Mouse (Mus musculus) erythroblast, adult 5-6 weeks (primary cell): ENCODE data around the gene Ace. TPM values are rescaled to one million over a fixed set of nuclear protein-coding genes. Genes with fewer than 3 reads are reported as not detected.
A peak's percentile ranks its signal among the peaks of the same experiment; 100 is the strongest.

Experiments used
- ATAC-seq: replicated peaks from 2 replicates; pipeline ENCODE4 v1.8.0; 2016; ENCODE audit warnings: moderate number of reproducible peaks, mild to moderate bottlenecking, moderate TSS enrichment, inconsistent platforms; ENCODE audit not compliant: poor library complexity, low FRiP score, severe bottlenecking
- total RNA-seq, 2 experiments: library from RNA; stranded (forward) in 1 of 2; stranded (reverse) in 1 of 2; fragments of 150-400 nt in 1 of 2; fragments of 200-764, 138-1000 nt in 1 of 2; gene quantifications; 2 replicates each; pipeline versions ENCODE4 v1.2.3 to v1.2.4; 2015 to 2017; ENCODE audit warnings: low replicate concordance in 2 of 2

The Ace gene
- total RNA-seq, 2 experiments from 2014 or later = 0.96 to 2.3 TPM

- ATAC-seq = no peak
These were observed 22.7 kb upstream of the Ace start for GRCm38 (mm10) chr11:105944770-105945672.

- no peak for ATAC-seq
These were observed 21.0 kb upstream of the Ace start for GRCm38 (mm10) chr11:105946694-105947154.

- no peak for ATAC-seq
These were observed 19.5 kb upstream of the Ace start for GRCm38 (mm10) chr11:105948255-105948654.

- ATAC-seq = no peak
These were observed 17.2 kb upstream of the Ace start for GRCm38 (mm10) chr11:105950519-105950918.

DNA sequence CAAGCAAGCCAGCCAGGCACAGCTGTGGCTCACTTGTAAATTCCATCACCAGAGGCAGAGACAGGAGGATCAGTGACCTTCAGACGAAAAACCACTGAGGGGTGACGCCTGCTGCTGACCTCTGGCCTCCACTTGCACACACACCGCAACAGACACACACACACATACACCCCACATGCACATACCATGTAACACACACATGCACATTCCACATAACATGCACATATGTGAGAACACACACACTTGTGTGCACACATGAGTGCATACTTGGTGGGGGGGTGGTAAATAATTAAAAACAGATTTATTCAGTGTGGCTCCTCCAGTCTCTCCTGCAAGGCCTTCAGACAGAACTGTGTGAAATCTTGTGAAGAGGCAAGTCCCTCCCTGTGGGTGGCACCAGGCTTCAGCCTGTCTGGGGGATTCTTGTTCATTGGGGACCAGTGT lies 16.1 kb upstream of the Ace start:
- no peak for ATAC-seq

DNA sequence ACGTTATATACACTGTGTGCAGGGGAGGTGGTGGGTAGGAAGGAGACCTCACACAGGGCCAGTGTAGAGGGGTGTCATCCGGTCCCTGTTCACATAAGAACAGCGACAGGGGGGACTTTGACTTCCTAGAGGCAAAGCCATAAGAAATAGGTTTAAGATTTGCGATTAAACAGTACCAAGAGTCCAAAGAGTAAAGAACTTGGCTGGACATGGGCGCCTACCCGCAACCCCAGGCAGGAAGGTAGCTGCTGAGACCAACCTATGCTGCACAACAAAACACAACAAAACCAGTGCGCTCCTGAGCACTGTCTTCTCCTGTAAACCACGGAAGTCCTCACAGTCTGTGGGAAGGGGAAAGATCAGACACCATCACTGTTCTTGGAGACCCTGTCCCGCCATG lies 15.6 kb upstream of the Ace start:
- no peak for ATAC-seq

- ATAC-seq = no peak
These were observed 14.8 kb upstream of the Ace start, which contains the start of gene Cyb561 for GRCm38 (mm10) chr11:105952911-105953386. Cyb561 (minus strand) TSS chr11:105953336.

GRCm38 (mm10) chr11:105953402-105953801 lies 14.3 kb upstream of the Ace start:
- no peak for ATAC-seq

GRCm38 (mm10) chr11:105955815-105956430 lies 11.8 kb upstream of the Ace start:
- ATAC-seq = no peak

DNA sequence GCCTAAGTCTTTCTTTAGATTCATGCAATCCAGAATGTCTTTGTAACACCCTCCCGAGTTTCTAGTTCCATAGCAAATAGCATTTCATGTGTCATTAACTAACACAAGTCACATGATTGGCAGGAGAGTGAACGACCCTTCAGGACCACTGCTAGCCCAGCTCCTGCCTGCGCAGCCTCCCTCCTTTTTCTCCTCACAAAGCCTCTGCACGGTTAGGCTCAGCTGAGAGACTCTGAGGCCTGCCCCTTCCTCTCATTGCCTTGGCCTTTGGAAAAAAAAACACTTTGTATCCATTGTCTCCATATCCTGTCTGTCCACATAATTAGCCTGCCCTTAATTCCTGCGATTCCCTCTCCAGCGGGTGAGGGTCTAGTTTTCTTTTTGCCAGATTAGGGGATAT lies 10.2 kb upstream of the Ace start:
- no peak for ATAC-seq

DNA sequence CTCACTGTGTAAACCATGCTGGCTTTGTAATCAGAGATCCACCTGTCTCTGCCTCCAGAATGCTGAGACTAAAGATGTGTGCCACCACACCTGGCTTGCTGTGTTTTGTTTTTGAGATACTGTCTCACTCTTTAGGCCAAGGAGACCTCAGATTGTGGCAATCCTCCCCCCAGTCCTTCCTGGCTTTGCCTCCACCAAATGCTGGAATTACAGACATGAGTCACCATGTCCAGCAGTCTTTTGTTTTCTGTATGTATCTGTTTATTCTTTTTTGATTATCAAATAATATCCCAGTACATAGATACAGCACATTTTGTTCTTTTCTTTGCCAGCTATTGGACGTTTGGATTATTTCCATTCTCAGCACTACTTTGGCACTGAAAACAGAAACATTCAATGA lies 9.2 kb upstream of the Ace start:
- ATAC-seq = no peak

DNA sequence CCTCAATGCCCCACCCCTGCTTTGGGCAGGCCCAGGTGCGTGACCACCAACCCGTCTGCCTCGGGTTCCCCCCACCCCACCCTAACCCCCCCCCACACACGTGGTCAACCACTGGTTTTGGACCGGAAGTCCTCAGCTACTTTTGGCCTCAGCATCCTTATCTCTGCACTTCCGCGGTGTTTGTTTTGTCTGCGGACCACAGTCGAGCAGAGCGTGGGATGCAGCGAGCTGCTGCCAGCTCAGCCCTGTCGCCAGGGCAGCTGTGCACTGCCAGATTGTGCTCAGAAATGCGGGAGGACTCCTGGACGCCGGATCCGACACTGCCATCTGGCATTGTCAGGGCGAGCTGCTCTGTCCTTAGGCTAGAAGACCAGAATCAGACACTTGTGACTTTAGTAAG lies 8.4 kb upstream of the Ace start:
- ATAC-seq = no peak

GRCm38 (mm10) chr11:105964691-105965090 lies 3.1 kb upstream of the Ace start:
- ATAC-seq = peak; percentile 60; the same call in 1 of the 2 replicates

- ATAC-seq = no peak
These were observed 1.5 kb upstream of the Ace start for GRCm38 (mm10) chr11:105966288-105966687.

GRCm38 (mm10) chr11:105968948-105969347 lies 1.2 kb downstream of the Ace start:
- no peak for ATAC-seq

DNA sequence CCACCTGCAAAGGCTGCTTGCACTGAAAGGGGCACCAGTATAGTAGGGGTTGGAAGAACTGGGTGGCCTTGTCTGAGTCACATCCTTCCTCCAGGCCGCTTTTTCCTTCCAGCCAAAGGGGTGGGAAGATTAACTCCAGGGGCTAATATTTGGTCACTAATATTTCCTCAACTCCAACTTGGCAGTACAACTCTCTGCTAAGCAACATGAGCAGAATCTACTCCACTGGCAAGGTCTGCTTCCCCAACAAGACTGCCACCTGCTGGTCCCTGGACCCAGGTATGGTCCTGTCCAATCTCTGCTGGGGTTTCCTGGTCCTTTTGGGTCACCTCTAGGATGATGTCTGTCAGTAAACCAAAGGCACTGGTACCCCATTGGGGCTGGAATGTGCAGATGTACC lies 1.8 kb downstream of the Ace start:
- ATAC-seq = no peak

DNA sequence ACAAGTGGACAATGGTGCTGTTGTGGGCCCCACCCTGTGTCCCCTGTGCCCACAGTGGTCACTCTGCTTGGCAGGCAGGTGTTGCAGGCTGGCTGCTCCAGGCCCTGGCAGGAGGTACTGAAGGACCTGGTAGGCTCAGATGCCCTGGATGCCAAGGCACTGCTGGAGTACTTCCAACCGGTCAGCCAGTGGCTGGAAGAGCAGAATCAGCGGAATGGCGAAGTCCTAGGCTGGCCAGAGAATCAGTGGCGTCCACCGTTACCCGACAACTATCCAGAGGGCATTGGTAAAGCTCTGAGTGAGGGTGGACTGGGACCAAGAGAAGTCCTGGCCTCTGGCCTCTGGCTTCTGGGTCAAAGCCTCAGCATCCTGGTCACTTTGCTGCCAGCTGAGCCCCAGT lies 6.8 kb downstream of the Ace start:
- no peak for ATAC-seq

DNA sequence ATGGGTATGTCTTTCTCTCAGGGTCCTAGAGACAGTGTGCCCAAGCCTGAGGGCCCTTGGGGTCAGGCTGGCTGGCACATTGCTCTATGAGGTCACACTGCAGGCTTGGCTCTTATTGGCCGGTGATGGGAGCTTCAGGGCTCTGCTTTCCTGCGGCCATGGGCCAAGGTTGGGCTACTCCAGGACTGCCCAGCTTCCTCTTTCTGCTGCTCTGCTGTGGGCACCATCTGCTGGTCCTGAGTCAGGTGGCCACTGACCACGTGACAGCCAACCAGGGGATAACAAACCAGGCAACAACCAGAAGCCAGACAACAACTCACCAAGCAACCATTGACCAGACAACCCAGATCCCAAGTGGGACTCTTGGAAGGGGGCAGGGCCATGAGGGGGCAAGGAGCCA lies 7.3 kb downstream of the Ace start:
- ATAC-seq = no peak

- no peak for ATAC-seq
These were observed 7.9 kb downstream of the Ace start for GRCm38 (mm10) chr11:105975636-105976035.

DNA sequence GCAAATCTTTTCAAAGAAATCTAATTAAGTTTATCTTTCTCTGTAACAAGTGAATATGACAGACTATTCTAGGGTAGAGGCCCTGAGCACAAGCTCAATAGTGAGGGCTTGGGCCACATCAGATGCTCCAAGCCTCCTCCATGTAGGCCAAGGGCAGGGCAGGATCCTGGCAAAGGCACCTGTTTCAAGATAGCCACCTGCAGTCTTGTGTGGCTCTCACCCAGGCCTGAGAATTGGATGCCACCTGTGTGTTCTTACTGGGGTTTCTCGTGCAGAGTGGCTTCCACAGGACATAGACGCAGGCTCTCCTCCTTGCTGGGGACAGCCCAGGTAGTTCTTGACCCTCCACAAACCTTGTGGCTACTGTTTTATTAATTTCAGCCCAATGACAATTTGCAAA lies 10.5 kb downstream of the Ace start:
- no peak for ATAC-seq

- no peak for ATAC-seq
These were observed 10.9 kb downstream of the Ace start for GRCm38 (mm10) chr11:105978634-105979033.
